11 mouse cellular contexts compared by ENCODE assay signal in the genomic region with DNA sequence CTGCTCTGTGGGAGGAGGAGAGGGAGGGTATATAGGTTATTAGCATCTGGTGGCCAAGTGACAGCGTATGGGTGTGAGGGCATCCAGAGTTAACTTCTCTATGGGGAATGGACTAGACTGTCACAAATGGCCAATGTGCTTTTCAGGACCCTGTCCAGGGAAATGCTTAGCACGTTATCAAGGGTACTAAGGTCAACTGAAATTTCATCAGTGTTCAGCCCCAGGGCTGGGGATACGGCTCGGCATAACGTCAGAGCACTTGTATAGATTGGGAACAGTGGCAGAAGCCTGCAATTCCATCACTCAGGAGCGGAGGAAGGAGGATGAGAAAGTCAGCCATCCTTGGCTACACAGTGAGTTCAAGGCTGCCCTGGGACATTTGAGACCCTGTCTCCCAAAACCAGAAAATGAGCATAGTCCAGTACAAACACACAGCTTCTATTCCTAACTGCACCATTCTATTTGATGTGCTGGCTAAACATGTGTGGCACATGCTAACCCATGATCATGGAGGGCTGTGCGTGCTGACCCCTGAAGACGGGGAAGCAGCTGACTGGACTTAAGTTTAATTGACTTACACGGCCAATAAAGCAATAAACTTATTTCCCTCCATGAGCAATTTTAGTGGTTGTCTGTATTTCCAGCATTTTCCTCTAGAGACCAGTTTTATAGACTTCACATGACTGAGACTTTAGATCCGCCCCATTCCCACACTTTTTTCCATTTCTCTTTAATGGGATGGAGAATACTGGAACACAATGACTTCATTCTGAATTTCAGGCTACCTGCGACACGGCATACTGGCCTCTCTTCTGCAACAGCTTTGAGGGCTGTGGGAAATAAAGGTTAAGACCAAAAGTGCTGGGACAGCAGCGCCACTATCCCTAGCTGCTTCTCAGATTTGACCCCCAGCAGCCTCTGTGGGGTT. TPM values are rescaled to one million over a fixed set of nuclear protein-coding genes. Genes with fewer than 3 reads are reported as not detected.
A peak's percentile ranks its signal among the peaks of the same experiment; 100 is the strongest.
DNase-seq lines count a peak whose midpoint lies in the region; ATAC-seq and TF ChIP-seq lines count a peak whose summit lies in the region.
"Had no signal": no experiment of that assay in that cellular context is flagged by ENCODE, and none has a peak within 500 bp of the region (broad histone marks: within the 10 kb centered on the region; RNA-seq: fewer than 3 reads in every experiment).

No protein-coding gene starts in this region.

- no peaks in the 10 kb centered on the region for H3K79me2 ChIP-seq in liver, adult 2 months (ENCODE audit: control insufficient read depth, insufficient read depth, low read length)

- 76% methylated on average over 13 of the region's 13 CpGs for WGBS in heart, embryonic 11.5 days (ENCODE audit: insufficient replicate concordance)
- WGBS in liver, adult 2 months: 67% methylated on average over 13 of the region's 13 CpGs
- WGBS in liver, embryonic 12.5 days (ENCODE audit: insufficient replicate concordance): 79% methylated on average over 13 of the region's 13 CpGs
- 67% methylated on average over 13 of the region's 13 CpGs for WGBS in embryonic facial prominence, embryonic 14.5 days
- WGBS in limb, embryonic 14.5 days: 42% methylated on average over 13 of the region's 13 CpGs

- DNase-seq in heart, adult 8-10 months (ENCODE audit: low spot score): no peak
- DNase-seq in liver, adult 2 months (ENCODE audit: extremely low read depth, low read depth, low spot score): peak; percentile 58
- DNase-seq in embryonic facial prominence, embryonic 14.5 days (ENCODE audit: low spot score): no peak
- DNase-seq in limb, embryonic 14.5 days (ENCODE audit: low spot score): peak; percentile 72
- DNase-seq in embryo, embryonic 11 days: no peak
- DNase-seq: cerebellum, adult 11 months; lung, postnatal 4 days had no signal

- no peak overlapping the region for H3K9ac ChIP-seq in heart, embryonic 11.5 days (ENCODE audit: low read depth, low read length)
- no peak overlapping the region for H3K9ac ChIP-seq in liver, adult 2 months (ENCODE audit: low read depth, low read length)
- no peak overlapping the region for H3K9ac ChIP-seq in liver, embryonic 12.5 days
- H3K9ac ChIP-seq in embryonic facial prominence, embryonic 14.5 days (ENCODE audit: low read depth, low read length): no peak overlapping the region
- H3K9ac ChIP-seq in limb, embryonic 14.5 days (ENCODE audit: low read depth, low read length, severe bottlenecking): 0 out of 2 replicates have a peak overlapping the region, but pooled peaks have one; percentile 14
- H3K9ac ChIP-seq: hindbrain, embryonic 12.5 days had no signal

- no peak overlapping the region for H3K4me2 ChIP-seq in heart, embryonic 11.5 days
- H3K4me2 ChIP-seq in liver, embryonic 12.5 days: no peak overlapping the region
- H3K4me2 ChIP-seq in embryonic facial prominence, embryonic 14.5 days (ENCODE audit: low read depth, low read length): no peak overlapping the region
- peak overlapping the region; percentile 40 for H3K4me2 ChIP-seq in limb, embryonic 14.5 days (replicated peaks; ENCODE audit: low read depth, low read length, severe bottlenecking)
- H3K4me2 ChIP-seq: hindbrain, embryonic 12.5 days had no signal

- H3K4me1 ChIP-seq in heart, embryonic 11.5 days (ENCODE audit: control insufficient read depth, insufficient read depth, low read length): peaks cover 46% of the 10 kb centered on the region
- peaks cover 8% of the 10 kb centered on the region; the same call in 1 of the 2 replicates for H3K4me1 ChIP-seq in liver, adult 2 months (ENCODE audit: control insufficient read depth, insufficient read depth, low read length)
- no peaks in the 10 kb centered on the region for H3K4me1 ChIP-seq in liver, embryonic 12.5 days
- H3K4me1 ChIP-seq in embryonic facial prominence, embryonic 14.5 days (ENCODE audit: control insufficient read depth, insufficient read depth, low read length): peaks cover 24% of the 10 kb centered on the region
- H3K4me1 ChIP-seq in limb, embryonic 14.5 days (ENCODE audit: control insufficient read depth, insufficient read depth, low read length): peaks cover 43% of the 10 kb centered on the region

- ATAC-seq in heart, embryonic 11.5 days (replicated peaks; ENCODE audit: insufficient number of reproducible peaks, low FRiP score, low TSS enrichment): no peak
- ATAC-seq in liver, embryonic 12.5 days: no peak
- ATAC-seq in embryonic facial prominence, embryonic 14.5 days (ENCODE audit: low read depth): no peak
- ATAC-seq in limb, embryonic 14.5 days (ENCODE audit: low FRiP score, low read depth): peak; percentile 75
- ATAC-seq: activated CD4-positive, CD25-positive, alpha-beta regulatory T cell, adult 4 months had no signal

- no peaks in the 10 kb centered on the region for H3K9me3 ChIP-seq in heart, embryonic 11.5 days (replicated peaks; ENCODE audit: control insufficient read depth, low read length)
- no peaks in the 10 kb centered on the region for H3K9me3 ChIP-seq in liver, embryonic 12.5 days (replicated peaks)
- no peaks in the 10 kb centered on the region for H3K9me3 ChIP-seq in embryonic facial prominence, embryonic 14.5 days (ENCODE audit: control insufficient read depth, low read length)
- no peaks in the 10 kb centered on the region for H3K9me3 ChIP-seq in limb, embryonic 14.5 days (ENCODE audit: control insufficient read depth, low read length)
- H3K9me3 ChIP-seq: hindbrain, embryonic 12.5 days had no signal

- no peaks in the 10 kb centered on the region for H3K27me3 ChIP-seq in heart, embryonic 11.5 days (ENCODE audit: control insufficient read depth, insufficient read depth, low read length)
- H3K27me3 ChIP-seq in liver, adult 2 months (ENCODE audit: control insufficient read depth, insufficient read depth, low read length): no peaks in the 10 kb centered on the region
- H3K27me3 ChIP-seq in liver, embryonic 12.5 days (replicated peaks): no peaks in the 10 kb centered on the region
- no peaks in the 10 kb centered on the region for H3K27me3 ChIP-seq in embryonic facial prominence, embryonic 14.5 days (replicated peaks; ENCODE audit: control insufficient read depth, insufficient read depth, low read length)
- H3K27me3 ChIP-seq in limb, embryonic 14.5 days (ENCODE audit: control insufficient read depth, insufficient read depth, low read length): no peaks in the 10 kb centered on the region
- H3K27me3 ChIP-seq: hindbrain, embryonic 12.5 days had no signal

- no peak overlapping the region for H3K4me3 ChIP-seq in heart, embryonic 11.5 days (ENCODE audit: low read depth, low read length)
- H3K4me3 ChIP-seq in liver, adult 2 months (ENCODE audit: insufficient read depth, low read depth, low read length): no peak overlapping the region
- H3K4me3 ChIP-seq in liver, embryonic 12.5 days: no peak overlapping the region
- H3K4me3 ChIP-seq in embryonic facial prominence, embryonic 14.5 days (ENCODE audit: low read depth, low read length): no peak overlapping the region
- H3K4me3 ChIP-seq in limb, embryonic 14.5 days (replicated peaks; ENCODE audit: low read length): no peak overlapping the region
- H3K4me3 ChIP-seq: hindbrain, embryonic 12.5 days had no signal

- H3K36me3 ChIP-seq in heart, embryonic 11.5 days (ENCODE audit: control insufficient read depth, insufficient read depth, low read length): no peaks in the 10 kb centered on the region
- H3K36me3 ChIP-seq in liver, adult 2 months (ENCODE audit: control insufficient read depth, insufficient read depth, low read length): no peaks in the 10 kb centered on the region
- H3K36me3 ChIP-seq in liver, embryonic 12.5 days: peaks cover 2% of the 10 kb centered on the region; the same call in 1 of the 2 replicates
- no peaks in the 10 kb centered on the region for H3K36me3 ChIP-seq in embryonic facial prominence, embryonic 14.5 days (ENCODE audit: control insufficient read depth, insufficient read depth, low read length)
- H3K36me3 ChIP-seq in limb, embryonic 14.5 days (ENCODE audit: control insufficient read depth, insufficient read depth, low read length): no peaks in the 10 kb centered on the region
- H3K36me3 ChIP-seq: hindbrain, embryonic 12.5 days had no signal

- peak overlapping the region; percentile 64; the same call in 1 of the 2 replicates for H3K27ac ChIP-seq in heart, embryonic 11.5 days (ENCODE audit: low read depth, low read length)
- H3K27ac ChIP-seq in liver, adult 2 months (replicated peaks; ENCODE audit: insufficient read depth, low read depth, low read length): no peak overlapping the region
- no peak overlapping the region for H3K27ac ChIP-seq in liver, embryonic 12.5 days
- H3K27ac ChIP-seq in embryonic facial prominence, embryonic 14.5 days (replicated peaks; ENCODE audit: low read depth, low read length): peak overlapping the region; percentile 33; the same call in 1 of the 2 replicates
- H3K27ac ChIP-seq in limb, embryonic 14.5 days (replicated peaks; ENCODE audit: low read depth, low read length): peak overlapping the region; percentile 84
- H3K27ac ChIP-seq: hindbrain, embryonic 12.5 days had no signal

- no peak for TF ChIP-seq CTCF in liver, adult 2 months (IDR thresholded peaks at IDR 0.05; ENCODE audit: low read depth, low read length)

- no peak for TF ChIP-seq POLR2A in liver, adult 2 months (IDR thresholded peaks at IDR 0.05; ENCODE audit: extremely low read depth, insufficient read depth, low read length)
- no peak for TF ChIP-seq POLR2A in limb, embryonic 14.5 days (IDR thresholded peaks at IDR 0.05; ENCODE audit: borderline replicate concordance, extremely low read depth, insufficient read depth, insufficient read length)

RNA-seq across cellular contexts. Expression of a gene that starts 48.0 kb away (rescaled TPM):
- polyA plus RNA-seq in heart, embryonic 11.5 days (2014; fragmentation: Nextera tagmentation; extraction: Ambion mirVana): 103 and 150 TPM in 2 replicates
- total RNA-seq in heart, adult 8-10 months (2022): 100 to 1,000 TPM in 1 of 4 experiments, 10 to 100 TPM in 3; 51.0 to 123 (median 71.2) TPM
- total RNA-seq in liver, adult 2 months (2014; rRNA removed): 12.8 and 14.0 TPM in 2 replicates
- polyA plus RNA-seq in liver, adult 2 months (2012; rRNA removed): 7.8 and 8.2 TPM in 2 replicates
- polyA plus RNA-seq in liver, embryonic 12.5 days (2016; fragmentation: Nextera tagmentation; extraction: Ambion mirVana): 14.3 and 15.9 TPM in 2 replicates
- 34.6 TPM in 2 replicates for polyA plus RNA-seq in embryonic facial prominence, embryonic 14.5 days (2014; fragmentation: Nextera tagmentation; extraction: Ambion mirVana)
- polyA plus RNA-seq in limb, embryonic 14.5 days (2012; rRNA removed): 27.0 and 28.2 TPM in 2 replicates
- polyA plus RNA-seq in limb, embryonic 14.5 days (2014; fragmentation: Nextera tagmentation; extraction: Ambion mirVana): 38.0 and 40.2 TPM in 2 replicates

Comparison
In these comparisons a context has a peak if more than half of its experiments do, and no peak if none do; other contexts are left out.
1. H3K27ac ChIP-seq: peak in heart, embryonic 11.5 days (single experiment), embryonic facial prominence, embryonic 14.5 days (single experiment) and limb, embryonic 14.5 days (single experiment); none in liver, adult 2 months (single experiment) and liver, embryonic 12.5 days (single experiment).
2. DNase-seq: peak in liver, adult 2 months (single experiment) and limb, embryonic 14.5 days (single experiment); none in heart, adult 8-10 months (single experiment), embryonic facial prominence, embryonic 14.5 days (single experiment) and embryo, embryonic 11 days (single experiment).